Mouse (Mus musculus): ENCODE measurements around the gene Szt2.

Gene Szt2

GRCm38 (mm10) chr4:118409142-118409900 lies at the start of gene Szt2, which contains the start of gene Med8:
Szt2 (minus strand) TSS chr4:118409273.
Med8 (plus strand) TSS chr4:118409337.
- DNase-seq (ENCODE audit: low read depth, low spot score), result peak; percentile 97

- peak; percentile 59 for DNase-seq (ENCODE audit: low read depth, low spot score)
Measured at GRCm38 (mm10) chr4:118457345-118457975, 48.4 kb upstream of the Szt2 start, which contains the start of gene Mpl. Mpl (minus strand) TSS chr4:118457513.

GRCm38 (mm10) chr4:118446415-118447153 lies 37.5 kb upstream of the Szt2 start:
- DNase-seq (ENCODE audit: low read depth, low spot score), result peak; percentile 54

DNA sequence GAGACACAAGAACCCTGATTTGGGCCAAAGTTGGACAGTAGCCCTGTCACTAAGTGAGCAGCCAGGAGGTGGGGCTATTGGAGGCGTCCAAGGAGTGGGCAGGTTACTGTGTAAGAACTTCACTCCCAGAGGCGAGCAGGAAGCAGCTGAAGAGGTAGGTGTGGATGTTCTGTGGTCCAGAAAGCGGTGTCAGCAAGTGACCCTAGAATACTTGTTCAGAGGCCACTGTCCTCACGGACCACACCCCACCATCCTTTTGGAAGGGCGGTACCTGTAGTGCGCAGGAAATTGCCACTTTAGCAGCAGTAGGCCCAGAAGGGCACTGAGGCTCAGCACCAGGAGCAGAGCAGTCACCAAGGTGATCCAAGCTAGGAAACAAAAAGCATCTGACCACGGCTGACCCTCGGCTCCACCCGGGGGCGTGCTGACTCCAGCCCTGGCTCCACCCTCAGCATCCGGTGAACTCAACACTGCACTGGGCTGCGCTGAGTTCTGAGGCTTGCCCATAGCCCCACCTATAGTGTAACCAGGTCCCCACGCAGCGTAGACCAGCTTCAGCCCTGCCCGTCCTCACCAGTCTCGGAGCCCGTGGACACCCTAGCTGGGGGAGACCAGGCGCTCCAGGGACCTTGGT lies 36.8 kb upstream of the Szt2 start:
- peak; percentile 56 for DNase-seq (ENCODE audit: low read depth, low spot score)

DNA sequence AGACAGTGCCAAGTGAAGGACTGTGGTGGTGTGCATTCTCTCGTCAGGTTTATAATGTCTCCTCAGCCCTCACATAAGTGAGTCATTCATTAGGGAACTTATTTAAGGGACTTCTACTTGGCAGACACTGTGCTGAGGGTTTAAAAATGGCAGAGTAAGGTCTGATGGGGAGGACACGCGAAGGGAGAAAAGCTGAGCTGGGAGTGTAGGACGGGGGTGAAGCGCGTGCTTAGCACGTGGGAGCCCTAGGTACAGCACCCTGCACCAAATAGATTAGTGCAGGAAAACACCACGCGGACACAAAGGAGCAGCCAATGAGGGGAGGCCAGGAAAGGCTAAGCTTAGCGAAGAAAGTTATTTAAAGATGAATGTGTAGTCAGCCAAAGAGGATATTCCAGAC lies 36.0 kb upstream of the Szt2 start:
- DNase-seq (ENCODE audit: low read depth, low spot score), result peak; percentile 74

DNA sequence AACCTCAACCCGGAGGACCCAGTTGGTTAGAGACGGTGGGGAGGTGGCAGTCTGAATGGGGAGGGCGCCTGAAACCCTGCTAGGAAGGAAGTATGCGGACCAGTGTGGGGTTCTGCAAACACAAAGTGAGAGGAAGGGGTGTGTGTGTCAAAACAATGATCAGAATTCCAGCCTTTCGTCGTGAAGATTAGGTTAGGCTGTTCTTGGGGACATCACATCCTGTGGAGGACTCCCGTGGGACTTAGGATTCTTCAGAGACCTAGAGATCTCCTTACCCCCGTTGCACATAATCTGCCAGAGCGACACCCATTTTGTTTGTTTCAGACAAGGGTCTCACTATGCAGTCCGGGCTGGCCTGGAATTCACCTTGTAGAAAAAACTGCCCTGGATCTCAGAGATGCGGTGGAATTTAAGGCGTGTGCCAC lies 28.8 kb upstream of the Szt2 start:
- no peak for DNase-seq (ENCODE audit: low read depth, low spot score)

DNA sequence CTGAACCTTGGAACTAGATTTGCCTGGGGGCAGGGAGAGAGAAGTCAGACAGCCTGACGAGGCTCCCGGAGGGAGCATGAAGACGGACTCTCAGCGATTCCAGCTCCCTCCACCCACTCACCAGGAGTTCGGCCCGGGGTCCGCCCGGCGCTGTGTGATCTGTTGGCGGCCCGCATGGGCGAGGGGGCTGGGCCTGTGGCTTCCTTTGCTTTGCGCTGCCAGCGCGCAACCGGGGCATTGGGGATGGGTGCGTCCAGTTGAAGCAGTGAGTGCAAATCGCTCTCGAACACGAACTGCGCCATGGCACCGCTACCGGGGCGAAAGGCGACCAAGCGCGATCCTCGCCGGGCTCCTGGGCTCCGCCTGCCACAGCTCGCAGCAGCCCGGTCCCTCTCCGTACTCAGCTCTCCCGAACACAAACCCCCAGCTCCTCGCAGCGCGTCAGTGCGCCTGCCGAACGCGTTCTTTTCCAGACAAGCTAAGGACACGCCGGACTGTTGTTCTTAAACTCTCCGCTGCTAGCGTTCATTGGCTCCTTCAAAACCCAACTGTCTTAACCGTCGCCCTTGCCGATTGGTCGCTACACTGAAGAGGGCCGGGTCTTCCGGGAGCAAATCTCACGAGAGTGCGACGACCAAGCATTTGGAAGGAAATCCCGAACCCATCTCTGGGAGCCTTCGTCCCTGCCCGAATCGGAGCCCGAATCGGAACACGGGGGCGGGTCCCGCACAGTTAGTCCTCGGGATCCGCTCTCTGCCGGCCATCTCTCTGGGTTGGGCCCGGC lies 27.9 kb upstream of the Szt2 start, which contains the start of gene Cdc20:
Gene Cdc20 (minus strand): TSS at position 533 of the 784 bp plus-strand sequence.
- DNase-seq (ENCODE audit: low read depth, low spot score), result peak; percentile 98

DNA sequence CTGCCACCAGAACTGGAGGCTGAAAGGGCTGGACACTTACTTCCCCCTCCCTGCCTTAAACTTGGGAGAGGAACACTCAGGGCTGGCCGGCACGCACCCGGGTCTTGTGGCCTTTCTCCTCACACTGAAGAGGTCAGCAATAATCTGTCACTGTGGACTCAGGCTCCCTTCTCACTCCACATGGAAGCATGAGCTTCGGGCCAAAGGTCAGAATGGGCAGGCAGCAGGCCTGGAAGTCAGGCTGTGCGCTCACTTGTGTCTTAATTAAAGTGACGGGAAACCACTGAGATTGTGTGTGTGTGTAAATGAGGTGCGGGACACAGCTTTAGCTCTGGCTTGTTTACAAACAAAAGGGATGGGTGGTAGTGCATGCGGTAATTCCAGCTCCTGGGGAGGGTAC lies 23.3 kb upstream of the Szt2 start:
- DNase-seq (ENCODE audit: low read depth, low spot score), result no peak

DNA sequence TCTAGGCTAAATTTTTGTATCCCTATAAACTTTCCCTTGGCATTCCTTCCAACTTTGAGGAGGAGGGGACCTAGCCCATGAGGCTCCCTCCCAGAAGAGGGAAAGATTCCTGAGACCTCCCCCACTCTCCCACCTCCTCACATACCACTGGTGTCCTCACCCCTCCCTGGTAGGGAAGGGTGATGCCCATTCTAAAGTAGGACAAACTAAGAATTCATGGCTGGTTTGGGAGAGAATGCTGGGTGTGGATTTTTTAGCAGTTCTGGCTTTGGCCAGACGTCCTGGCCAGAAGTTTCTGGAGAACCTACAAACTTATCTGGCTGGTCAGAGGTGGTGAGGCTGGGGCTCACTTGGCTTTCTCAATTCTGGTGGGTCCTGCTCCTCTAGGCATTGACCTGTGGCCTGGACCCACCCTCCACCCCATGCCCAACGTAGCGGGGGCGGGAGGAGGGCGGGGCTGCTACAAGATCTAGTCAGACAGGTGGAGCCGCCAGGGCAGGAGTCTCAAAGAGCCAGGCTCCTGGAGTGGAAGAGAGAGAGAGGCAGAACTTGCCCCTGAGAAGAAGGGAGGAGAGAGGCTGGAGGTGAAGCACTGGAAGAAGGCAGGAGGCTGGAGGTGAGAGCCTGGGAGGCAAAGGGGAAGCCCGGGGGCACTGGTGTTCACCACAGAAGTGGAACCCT lies 20.3 kb upstream of the Szt2 start:
- no peak for DNase-seq (ENCODE audit: low read depth, low spot score)

DNA sequence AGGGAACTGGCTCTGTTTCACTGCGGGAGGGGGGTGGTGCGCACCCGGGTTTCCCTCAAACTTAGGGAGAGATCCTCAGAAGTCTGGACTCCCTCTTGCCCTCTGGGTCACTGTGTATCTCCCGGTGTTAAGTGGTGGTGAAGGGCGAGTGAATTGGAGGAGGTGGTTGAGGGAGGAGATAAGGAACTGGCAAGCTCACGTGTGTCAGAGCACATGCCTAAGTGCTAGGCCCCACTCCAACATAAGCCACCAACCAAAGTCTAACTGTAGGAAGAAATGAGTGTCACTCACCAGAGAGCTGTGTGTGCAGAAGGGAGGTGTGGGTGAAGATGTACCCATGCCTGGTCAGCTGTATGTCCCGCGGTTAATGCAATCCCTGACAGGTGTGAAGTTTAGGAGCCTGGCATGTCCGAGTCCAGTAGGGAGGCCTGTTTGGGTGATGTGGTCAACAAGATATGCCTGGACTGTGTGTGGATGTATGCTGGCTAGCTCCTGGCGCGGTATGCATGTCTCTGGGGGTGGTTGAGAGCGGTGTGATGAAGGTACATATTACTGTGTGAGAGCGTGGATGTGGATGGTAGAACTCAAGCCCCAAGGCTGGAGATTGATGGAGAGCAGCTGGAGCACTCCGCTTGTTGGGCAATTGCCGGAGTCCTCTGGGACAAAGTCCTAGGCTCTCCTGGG lies 19.6 kb upstream of the Szt2 start:
- no peak for DNase-seq (ENCODE audit: low read depth, low spot score)

GRCm38 (mm10) chr4:118427768-118428451 lies 18.8 kb upstream of the Szt2 start, which contains the start of gene Elovl1:
Elovl1 (plus strand) TSS chr4:118428093.
- DNase-seq (ENCODE audit: low read depth, low spot score), result peak; percentile 90

- DNase-seq (ENCODE audit: low read depth, low spot score), result no peak
Measured at GRCm38 (mm10) chr4:118427415-118427767, 18.3 kb upstream of the Szt2 start.

- no peak for DNase-seq (ENCODE audit: low read depth, low spot score)
Measured at GRCm38 (mm10) chr4:118425374-118425773, 16.3 kb upstream of the Szt2 start.

DNA sequence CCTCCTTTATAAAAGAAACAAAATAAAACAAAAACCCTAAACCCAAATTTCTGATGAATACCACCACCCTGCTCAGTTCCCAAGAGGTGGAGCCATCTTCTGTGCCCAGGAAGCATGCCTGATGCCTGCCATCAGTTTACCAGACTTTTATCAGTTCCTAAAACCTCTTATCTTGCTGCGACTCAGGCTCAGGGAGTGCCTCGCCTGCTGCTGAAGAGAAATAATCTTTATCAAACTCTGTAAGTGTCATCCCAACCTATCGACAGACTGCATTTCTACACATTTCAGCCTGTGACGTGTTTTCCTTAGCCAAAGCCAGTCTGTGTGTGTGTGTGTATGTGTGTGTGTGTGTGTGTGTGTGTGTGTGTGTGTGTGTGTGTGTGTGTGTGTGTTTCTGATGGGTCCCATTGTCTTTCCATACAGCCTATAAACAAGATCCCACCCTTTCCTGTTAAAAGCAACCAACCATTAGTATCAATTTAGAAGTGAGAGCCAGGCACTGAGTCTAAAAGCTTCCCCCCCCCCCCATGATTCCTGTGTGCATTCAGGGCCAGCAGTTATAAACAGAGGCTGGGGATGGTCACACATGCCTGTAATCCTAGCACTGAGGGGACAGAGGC lies 15.6 kb upstream of the Szt2 start:
- no peak for DNase-seq (ENCODE audit: low read depth, low spot score)

DNA sequence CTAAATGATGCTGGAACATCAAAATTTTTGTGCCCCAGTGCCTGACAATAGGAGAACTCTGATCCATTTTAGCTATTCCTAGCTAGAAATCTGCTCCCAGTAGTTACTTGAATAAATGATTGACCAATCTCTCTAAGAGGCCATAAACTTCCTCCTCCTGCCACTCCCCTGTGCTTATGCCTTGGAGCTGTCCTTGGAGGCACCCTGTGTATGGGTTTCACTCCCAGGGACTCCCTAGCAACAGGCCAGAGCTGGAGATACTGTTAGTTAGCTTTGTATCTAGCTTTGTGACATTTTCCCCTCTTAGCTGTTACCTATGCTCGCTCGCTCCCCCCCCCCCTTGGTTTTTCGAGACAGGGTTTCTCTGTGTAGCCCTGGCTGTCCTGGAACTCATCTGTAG lies 12.3 kb upstream of the Szt2 start:
- no peak for DNase-seq (ENCODE audit: low read depth, low spot score)

DNA sequence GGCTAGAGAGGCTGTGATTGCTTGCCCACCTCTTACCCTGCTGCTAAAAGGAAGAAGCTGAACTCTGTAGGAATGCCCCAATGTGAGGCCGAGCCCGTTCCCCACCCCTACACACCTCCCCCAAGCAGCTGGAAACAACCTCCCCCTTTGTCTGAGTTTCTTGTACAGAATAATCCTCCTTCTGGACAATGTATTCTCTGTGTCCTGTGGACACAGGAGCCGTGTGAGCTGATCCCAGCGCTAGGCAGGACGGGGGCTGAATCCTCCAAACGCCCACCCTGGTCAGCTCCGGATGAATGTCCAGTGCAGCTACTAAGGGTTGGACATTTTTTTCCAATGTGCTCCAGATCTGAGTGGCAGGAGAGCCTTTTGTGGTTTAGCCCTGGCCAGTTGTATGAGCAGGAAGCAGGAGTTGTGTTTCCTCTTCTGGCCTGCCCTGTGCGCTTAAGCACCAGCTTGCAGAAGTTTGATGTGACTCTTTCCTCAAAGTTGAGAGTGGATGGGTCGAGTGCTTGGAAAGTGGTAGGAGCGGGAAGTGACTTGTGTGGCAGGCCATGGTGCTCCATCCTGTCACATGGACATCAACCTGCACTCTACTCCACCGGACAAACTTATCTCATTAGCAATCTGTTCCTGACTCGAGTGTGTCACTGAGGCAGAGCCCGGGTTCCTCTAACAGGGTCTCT lies 8.2 kb upstream of the Szt2 start:
- DNase-seq (ENCODE audit: low read depth, low spot score), result peak; percentile 75

- peak; percentile 67 for DNase-seq (ENCODE audit: low read depth, low spot score)
Measured at GRCm38 (mm10) chr4:118416329-118416728, 7.3 kb upstream of the Szt2 start.

DNA sequence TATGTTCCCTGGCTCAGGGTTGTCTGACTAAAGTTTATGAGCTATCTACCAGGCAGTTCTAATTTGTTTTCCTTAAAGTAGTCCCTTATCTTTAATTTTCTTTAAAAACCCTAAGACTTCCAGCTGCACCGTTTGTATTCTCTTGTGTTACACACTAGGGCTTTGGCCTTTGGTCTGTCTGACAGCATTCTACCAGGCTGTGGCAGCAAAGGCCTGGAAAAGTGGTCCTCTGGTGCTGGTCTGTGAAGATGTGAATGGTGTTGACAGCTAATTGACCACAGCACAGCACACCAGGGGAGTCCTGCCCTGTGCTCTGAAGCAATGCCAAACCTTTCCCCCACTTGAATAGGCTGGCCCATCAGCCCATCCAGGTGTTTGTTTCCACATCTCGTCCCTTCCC lies 6.7 kb upstream of the Szt2 start:
- peak; percentile 65 for DNase-seq (ENCODE audit: low read depth, low spot score)

All from brain, adult 2 months (tissue).